Mouse (Mus musculus): ENCODE data around the gene Frat1. TPM values are rescaled to one million over a fixed set of nuclear protein-coding genes. Genes with fewer than 3 reads are reported as not detected.

Gene Frat1
- polyA plus RNA-seq, 1 experiment from 2014 or later, result 6.6 TPM

GRCm38 (mm10) chr19:41822589-41822988, 7.2 kb upstream of the Frat1 start:
- Histone ChIP-seq H3K9me3 (ENCODE audit: control insufficient read depth, low read length) (no peaks in the 10 kb centered on the region), H3K4me1 (ENCODE audit: control insufficient read depth, insufficient read depth, low read length) (no peaks in the 10 kb centered on the region), H3K4me3 (ENCODE audit: low read length) (no peak overlapping the region), H3K9ac (ENCODE audit: low read depth, low read length) (no peak overlapping the region), H3K4me2 (replicated peaks; ENCODE audit: low read depth, low read length) (no peak overlapping the region), H3K36me3 (ENCODE audit: control insufficient read depth, insufficient read depth, low read length) (no peaks in the 10 kb centered on the region), H3K27me3 (ENCODE audit: control insufficient read depth, insufficient read depth, low read length) (0 out of 2 replicates have a peak, but pooled peaks cover 3% of the 10 kb centered on the region), H3K27ac (ENCODE audit: low read depth, low read length) (no peak overlapping the region)
- 86% methylated on average over 1 of the region's 1 CpGs for WGBS
- no peak for ATAC-seq (ENCODE audit: low FRiP score, low TSS enrichment)

GRCm38 (mm10) chr19:41824950-41825349, 4.8 kb upstream of the Frat1 start:
- 0 out of 2 replicates have a peak, but pooled peaks cover 3% of the 10 kb centered on the region for H3K27me3 ChIP-seq (ENCODE audit: control insufficient read depth, insufficient read depth, low read length)
- ATAC-seq (ENCODE audit: low FRiP score, low TSS enrichment), result no peak
- H3K4me3 ChIP-seq (ENCODE audit: low read length), result no peak overlapping the region
- no peak overlapping the region for H3K4me2 ChIP-seq (replicated peaks; ENCODE audit: low read depth, low read length)
- 85% methylated on average over 5 of the region's 5 CpGs for WGBS
- peaks cover 3% of the 10 kb centered on the region; the same call in 1 of the 2 replicates for H3K4me1 ChIP-seq (ENCODE audit: control insufficient read depth, insufficient read depth, low read length)
- H3K9ac ChIP-seq (ENCODE audit: low read depth, low read length), result no peak overlapping the region
- no peaks in the 10 kb centered on the region for H3K9me3 ChIP-seq (ENCODE audit: control insufficient read depth, low read length)
- H3K27ac ChIP-seq (ENCODE audit: low read depth, low read length), result no peak overlapping the region
- H3K36me3 ChIP-seq (ENCODE audit: control insufficient read depth, insufficient read depth, low read length), result no peaks in the 10 kb centered on the region

GRCm38 (mm10) chr19:41826529-41826928, 3.2 kb upstream of the Frat1 start:
- H3K9me3 ChIP-seq (ENCODE audit: control insufficient read depth, low read length), result no peaks in the 10 kb centered on the region
- H3K4me1 ChIP-seq (ENCODE audit: control insufficient read depth, insufficient read depth, low read length), result peaks cover 7% of the 10 kb centered on the region
- H3K27me3 ChIP-seq (ENCODE audit: control insufficient read depth, insufficient read depth, low read length), result peaks cover 11% of the 10 kb centered on the region; the same call in 1 of the 2 replicates
- no peaks in the 10 kb centered on the region for H3K36me3 ChIP-seq (ENCODE audit: control insufficient read depth, insufficient read depth, low read length)
- no peak for ATAC-seq (ENCODE audit: low FRiP score, low TSS enrichment)
- no peak overlapping the region for H3K9ac ChIP-seq (ENCODE audit: low read depth, low read length)
- WGBS, result 85% methylated on average over 3 of the region's 3 CpGs
- H3K4me2 ChIP-seq (replicated peaks; ENCODE audit: low read depth, low read length), result no peak overlapping the region
- H3K27ac ChIP-seq (ENCODE audit: low read depth, low read length), result no peak overlapping the region
- H3K4me3 ChIP-seq (ENCODE audit: low read length), result no peak overlapping the region

GRCm38 (mm10) chr19:41828941-41829340, 829 bp upstream of the Frat1 start:
- Histone ChIP-seq H3K9me3 (ENCODE audit: control insufficient read depth, low read length) (no peaks in the 10 kb centered on the region), H3K27me3 (ENCODE audit: control insufficient read depth, insufficient read depth, low read length) (peaks cover 25% of the 10 kb centered on the region), H3K4me3 (ENCODE audit: low read length) (peak overlapping the region; percentile 66; the same call in 1 of the 2 replicates), H3K36me3 (ENCODE audit: control insufficient read depth, insufficient read depth, low read length) (no peaks in the 10 kb centered on the region), H3K27ac (ENCODE audit: low read depth, low read length) (no peak overlapping the region), H3K4me2 (replicated peaks; ENCODE audit: low read depth, low read length) (peak overlapping the region; percentile 100), H3K9ac (ENCODE audit: low read depth, low read length) (no peak overlapping the region), H3K4me1 (ENCODE audit: control insufficient read depth, insufficient read depth, low read length) (peaks cover 12% of the 10 kb centered on the region)
- WGBS, result 67% methylated on average over 3 of the region's 3 CpGs
- no peak for ATAC-seq (ENCODE audit: low FRiP score, low TSS enrichment)

- H3K27ac ChIP-seq (ENCODE audit: low read depth, low read length), result peak overlapping the region; percentile 67; the same call in 1 of the 2 replicates
- H3K4me3 ChIP-seq (ENCODE audit: low read length), result peak overlapping the region; percentile 66
- H3K36me3 ChIP-seq (ENCODE audit: control insufficient read depth, insufficient read depth, low read length), result no peaks in the 10 kb centered on the region
- peak overlapping the region; percentile 100 for H3K4me2 ChIP-seq (replicated peaks; ENCODE audit: low read depth, low read length)
- ATAC-seq (ENCODE audit: low FRiP score, low TSS enrichment), result peak; percentile 82
- peak overlapping the region; percentile 69 for H3K9ac ChIP-seq (ENCODE audit: low read depth, low read length)
- H3K27me3 ChIP-seq (ENCODE audit: control insufficient read depth, insufficient read depth, low read length), result peaks cover 29% of the 10 kb centered on the region
- peaks cover 12% of the 10 kb centered on the region for H3K4me1 ChIP-seq (ENCODE audit: control insufficient read depth, insufficient read depth, low read length)
- under 1% methylated on average over 105 of the region's 112 CpGs for WGBS
- no peaks in the 10 kb centered on the region for H3K9me3 ChIP-seq (ENCODE audit: control insufficient read depth, low read length)
Measured at GRCm38 (mm10) chr19:41830106-41831031, 599 bp downstream of the Frat1 start.

- Histone ChIP-seq H3K4me3 (ENCODE audit: low read length) (peak overlapping the region; percentile 66), H3K9ac (ENCODE audit: low read depth, low read length) (peak overlapping the region; percentile 69; the same call in 1 of the 2 replicates), H3K4me2 (replicated peaks; ENCODE audit: low read depth, low read length) (peak overlapping the region; percentile 100), H3K36me3 (ENCODE audit: control insufficient read depth, insufficient read depth, low read length) (no peaks in the 10 kb centered on the region), H3K4me1 (ENCODE audit: control insufficient read depth, insufficient read depth, low read length) (peaks cover 17% of the 10 kb centered on the region), H3K27ac (ENCODE audit: low read depth, low read length) (no peak overlapping the region), H3K9me3 (ENCODE audit: control insufficient read depth, low read length) (no peaks in the 10 kb centered on the region), H3K27me3 (ENCODE audit: control insufficient read depth, insufficient read depth, low read length) (peaks cover 29% of the 10 kb centered on the region)
- WGBS, result 2% methylated on average over 18 of the region's 19 CpGs
- no peak for ATAC-seq (ENCODE audit: low FRiP score, low TSS enrichment)
Measured at GRCm38 (mm10) chr19:41831101-41831570, 1.4 kb downstream of the Frat1 start.

- H3K36me3 ChIP-seq (ENCODE audit: control insufficient read depth, insufficient read depth, low read length), result no peaks in the 10 kb centered on the region
- no peaks in the 10 kb centered on the region for H3K9me3 ChIP-seq (ENCODE audit: control insufficient read depth, low read length)
- peaks cover 29% of the 10 kb centered on the region for H3K27me3 ChIP-seq (ENCODE audit: control insufficient read depth, insufficient read depth, low read length)
- ATAC-seq (ENCODE audit: low FRiP score, low TSS enrichment), result no peak
- H3K9ac ChIP-seq (ENCODE audit: low read depth, low read length), result 0 out of 2 replicates have a peak overlapping the region, but pooled peaks have one; percentile 8
- H3K4me3 ChIP-seq (ENCODE audit: low read length), result peak overlapping the region; percentile 66
- peaks cover 17% of the 10 kb centered on the region for H3K4me1 ChIP-seq (ENCODE audit: control insufficient read depth, insufficient read depth, low read length)
- WGBS, result 7% methylated on average over 14 of the region's 14 CpGs
- H3K4me2 ChIP-seq (replicated peaks; ENCODE audit: low read depth, low read length), result peak overlapping the region; percentile 100; the same call in 1 of the 2 replicates
- no peak overlapping the region for H3K27ac ChIP-seq (ENCODE audit: low read depth, low read length)
Measured at GRCm38 (mm10) chr19:41831718-41832391, 2.1 kb downstream of the Frat1 start.

- Histone ChIP-seq H3K27ac (ENCODE audit: low read depth, low read length) (no peak overlapping the region), H3K9me3 (ENCODE audit: control insufficient read depth, low read length) (no peaks in the 10 kb centered on the region), H3K4me1 (ENCODE audit: control insufficient read depth, insufficient read depth, low read length) (peaks cover 17% of the 10 kb centered on the region), H3K27me3 (ENCODE audit: control insufficient read depth, insufficient read depth, low read length) (peaks cover 29% of the 10 kb centered on the region), H3K4me3 (ENCODE audit: low read length) (no peak overlapping the region), H3K9ac (ENCODE audit: low read depth, low read length) (no peak overlapping the region), H3K36me3 (ENCODE audit: control insufficient read depth, insufficient read depth, low read length) (no peaks in the 10 kb centered on the region), H3K4me2 (replicated peaks; ENCODE audit: low read depth, low read length) (no peak overlapping the region)
- ATAC-seq (ENCODE audit: low FRiP score, low TSS enrichment), result no peak
- 74% methylated on average over 13 of the region's 13 CpGs for WGBS
Measured at GRCm38 (mm10) chr19:41832501-41833201, 2.9 kb downstream of the Frat1 start.

Measured in kidney, embryonic 14.5 days (tissue).